Mouse (Mus musculus): ENCODE measurements around the gene Erf. TPM values are rescaled to one million over a fixed set of nuclear protein-coding genes. Genes with fewer than 3 reads are reported as not detected.

The Erf gene
- total and polyA plus RNA-seq, 2 experiments from 2014 or later = 3.7 to 20.8 TPM

- no peak for TF ChIP-seq CTCF (IDR thresholded peaks at IDR 0.05; ENCODE audit: low read depth)
- DNase-seq (ENCODE audit: low spot score) = no peak
- WGBS = 17% methylated on average over 3 of the region's 3 CpGs
Observed at GRCm38 (mm10) chr7:25247498-25247897, 3.1 kb downstream of the Erf start.

GRCm38 (mm10) chr7:25246759-25247137 is 3.8 kb downstream of the Erf start:
- H3K9me3 ChIP-seq (ENCODE audit: low read length) = no peaks in the 10 kb centered on the region
- DNase-seq (ENCODE audit: low spot score) (peak; percentile 52), ATAC-seq (no peak)
- H3K27me3 ChIP-seq (ENCODE audit: insufficient read depth, low read length) = no peaks in the 10 kb centered on the region
- 0 out of 2 replicates have a peak overlapping the region, but pooled peaks have one; percentile 7 for H3K4me3 ChIP-seq (ENCODE audit: low read length)
- H3K9ac ChIP-seq (replicated peaks; ENCODE audit: low read length) = peak overlapping the region; percentile 40
- H3K4me2 ChIP-seq (ENCODE audit: low read depth, low read length) = peak overlapping the region; percentile 92
- H3K27ac ChIP-seq = peak overlapping the region; percentile 87
- 26% methylated on average over 4 of the region's 4 CpGs for WGBS
- H3K4me1 ChIP-seq (ENCODE audit: insufficient read depth, low read length) = peaks cover 16% of the 10 kb centered on the region
- TF ChIP-seq CTCF (IDR thresholded peaks at IDR 0.05; ENCODE audit: low read depth) = no peak
- H3K36me3 ChIP-seq (ENCODE audit: insufficient read depth, low read length) = no peaks in the 10 kb centered on the region

More at GRCm38 (mm10) chr7:25247498-25247897, 3.1 kb downstream of the Erf start:
- Histone ChIP-seq H3K4me1 (ENCODE audit: insufficient read depth, low read length) (peaks cover 17% of the 10 kb centered on the region), H3K4me3 (ENCODE audit: low read length) (peak overlapping the region; percentile 83), H3K27ac (peak overlapping the region; percentile 87), H3K36me3 (ENCODE audit: insufficient read depth, low read length) (no peaks in the 10 kb centered on the region), H3K4me2 (ENCODE audit: low read depth, low read length) (peak overlapping the region; percentile 92), H3K27me3 (ENCODE audit: insufficient read depth, low read length) (no peaks in the 10 kb centered on the region), H3K9ac (replicated peaks; ENCODE audit: low read length) (peak overlapping the region; percentile 71), H3K9me3 (ENCODE audit: low read length) (no peaks in the 10 kb centered on the region)
- no peak for ATAC-seq

- Histone ChIP-seq H3K27me3 (ENCODE audit: insufficient read depth, low read length) (no peaks in the 10 kb centered on the region), H3K4me3 (ENCODE audit: low read length) (0 out of 2 replicates have a peak overlapping the region, but pooled peaks have one; percentile 7), H3K36me3 (ENCODE audit: insufficient read depth, low read length) (no peaks in the 10 kb centered on the region), H3K4me1 (ENCODE audit: insufficient read depth, low read length) (peaks cover 10% of the 10 kb centered on the region), H3K4me2 (ENCODE audit: low read depth, low read length) (peak overlapping the region; percentile 92), H3K9me3 (ENCODE audit: low read length) (no peaks in the 10 kb centered on the region), H3K27ac (peak overlapping the region; percentile 87), H3K9ac (replicated peaks; ENCODE audit: low read length) (no peak overlapping the region)
- WGBS = 48% methylated on average over 20 of the region's 20 CpGs
- peak; percentile 57 for DNase-seq (ENCODE audit: low spot score)
- ATAC-seq = no peak
- TF ChIP-seq CTCF (IDR thresholded peaks at IDR 0.05; ENCODE audit: low read depth) = no peak
Observed at GRCm38 (mm10) chr7:25246079-25246758, 4.3 kb downstream of the Erf start.

GRCm38 (mm10) chr7:25244562-25245369 is 5.8 kb downstream of the Erf start:
- peaks cover 8% of the 10 kb centered on the region for H3K4me1 ChIP-seq (ENCODE audit: insufficient read depth, low read length)
- TF ChIP-seq CTCF (IDR thresholded peaks at IDR 0.05; ENCODE audit: low read depth) = no peak
- H3K9me3 ChIP-seq (ENCODE audit: low read length) = no peaks in the 10 kb centered on the region
- H3K9ac ChIP-seq (replicated peaks; ENCODE audit: low read length) = no peak overlapping the region
- no peaks in the 10 kb centered on the region for H3K27me3 ChIP-seq (ENCODE audit: insufficient read depth, low read length)
- no peak for ATAC-seq
- no peak for DNase-seq (ENCODE audit: low spot score)
- no peak overlapping the region for H3K4me2 ChIP-seq (ENCODE audit: low read depth, low read length)
- no peak overlapping the region for H3K27ac ChIP-seq
- no peak overlapping the region for H3K4me3 ChIP-seq (ENCODE audit: low read length)
- no peaks in the 10 kb centered on the region for H3K36me3 ChIP-seq (ENCODE audit: insufficient read depth, low read length)
- 92% methylated on average over 30 of the region's 30 CpGs for WGBS

GRCm38 (mm10) chr7:25243361-25243760 is 7.2 kb downstream of the Erf start:
- Histone ChIP-seq H3K36me3 (ENCODE audit: insufficient read depth, low read length) (no peaks in the 10 kb centered on the region), H3K9ac (replicated peaks; ENCODE audit: low read length) (no peak overlapping the region), H3K4me2 (ENCODE audit: low read depth, low read length) (no peak overlapping the region), H3K4me1 (ENCODE audit: insufficient read depth, low read length) (peaks cover 8% of the 10 kb centered on the region), H3K27me3 (ENCODE audit: insufficient read depth, low read length) (no peaks in the 10 kb centered on the region), H3K9me3 (ENCODE audit: low read length) (no peaks in the 10 kb centered on the region), H3K27ac (no peak overlapping the region), H3K4me3 (ENCODE audit: low read length) (no peak overlapping the region)
- 96% methylated on average over 4 of the region's 4 CpGs for WGBS
- ATAC-seq = no peak
- no peak for TF ChIP-seq CTCF (IDR thresholded peaks at IDR 0.05; ENCODE audit: low read depth)
- DNase-seq (ENCODE audit: low spot score) = no peak

GRCm38 (mm10) chr7:25241062-25241461 is 9.5 kb downstream of the Erf start:
- no peak overlapping the region for H3K9ac ChIP-seq (replicated peaks; ENCODE audit: low read length)
- H3K27ac ChIP-seq = no peak overlapping the region
- no peak for ATAC-seq
- no peaks in the 10 kb centered on the region for H3K9me3 ChIP-seq (ENCODE audit: low read length)
- H3K4me1 ChIP-seq (ENCODE audit: insufficient read depth, low read length) = peaks cover 3% of the 10 kb centered on the region; the same call in 1 of the 2 replicates
- TF ChIP-seq CTCF (IDR thresholded peaks at IDR 0.05; ENCODE audit: low read depth) = peak; percentile 77
- no peak overlapping the region for H3K4me3 ChIP-seq (ENCODE audit: low read length)
- H3K36me3 ChIP-seq (ENCODE audit: insufficient read depth, low read length) = no peaks in the 10 kb centered on the region
- H3K27me3 ChIP-seq (ENCODE audit: insufficient read depth, low read length) = no peaks in the 10 kb centered on the region
- H3K4me2 ChIP-seq (ENCODE audit: low read depth, low read length) = no peak overlapping the region
- peak; percentile 73 for DNase-seq (ENCODE audit: low spot score)
- 33% methylated on average over 2 of the region's 2 CpGs for WGBS
